Mouse (Mus musculus) adipocyte (in vitro differentiated cells): ENCODE results near the gene Myf5.
A peak's percentile ranks its signal among the peaks of the same experiment; 100 is the strongest.

ENCODE experiments used
- DNase-seq: peaks from one replicate; pipeline ENCODE4 v3.0.0-alpha.2; 2016; ENCODE audit warnings: low spot score

Gene Myf5

GRCm38 (mm10) chr10:107485870-107486269 is at the start of gene Myf5:
TSS of gene Myf5 (minus strand) at chr10:107486134.
- no peak for DNase-seq

GRCm38 (mm10) chr10:107528758-107529157 is 42.8 kb upstream of the Myf5 start:
- DNase-seq = no peak

- DNase-seq = no peak
Measured at GRCm38 (mm10) chr10:107519216-107519615, 33.3 kb upstream of the Myf5 start.

GRCm38 (mm10) chr10:107516641-107517040 is 30.7 kb upstream of the Myf5 start:
- no peak for DNase-seq

GRCm38 (mm10) chr10:107514735-107515134 is 28.8 kb upstream of the Myf5 start:
- DNase-seq = no peak

GRCm38 (mm10) chr10:107506397-107506796 is 20.5 kb upstream of the Myf5 start:
- no peak for DNase-seq

- peak; percentile 31 for DNase-seq
Measured at GRCm38 (mm10) chr10:107503430-107503829, 17.5 kb upstream of the Myf5 start.

GRCm38 (mm10) chr10:107502193-107502592 is 16.3 kb upstream of the Myf5 start:
- DNase-seq = no peak

GRCm38 (mm10) chr10:107499656-107500055 is 13.7 kb upstream of the Myf5 start:
- no peak for DNase-seq

- no peak for DNase-seq
Measured at GRCm38 (mm10) chr10:107496402-107496801, 10.5 kb upstream of the Myf5 start.

- DNase-seq = no peak
Measured at GRCm38 (mm10) chr10:107494568-107494967, 8.6 kb upstream of the Myf5 start, which contains the start of gene Myf6. TSS of gene Myf6 (minus strand) at chr10:107494737.

GRCm38 (mm10) chr10:107493580-107494474 is 7.9 kb upstream of the Myf5 start:
- no peak for DNase-seq

- DNase-seq = no peak
Measured at GRCm38 (mm10) chr10:107492867-107493579, 7.1 kb upstream of the Myf5 start.

GRCm38 (mm10) chr10:107488654-107489315 is 2.9 kb upstream of the Myf5 start:
- DNase-seq = no peak

GRCm38 (mm10) chr10:107486770-107487169 is 836 bp upstream of the Myf5 start:
- no peak for DNase-seq

- DNase-seq = no peak
Measured at GRCm38 (mm10) chr10:107484050-107484449, 1.9 kb downstream of the Myf5 start.

GRCm38 (mm10) chr10:107473497-107473896 is 12.4 kb downstream of the Myf5 start:
- DNase-seq = no peak

- no peak for DNase-seq
Measured at GRCm38 (mm10) chr10:107471712-107472111, 14.2 kb downstream of the Myf5 start.

GRCm38 (mm10) chr10:107467819-107468218 is 18.1 kb downstream of the Myf5 start:
- DNase-seq = no peak

- DNase-seq = peak; percentile 94
Measured at GRCm38 (mm10) chr10:107449496-107450330, 36.2 kb downstream of the Myf5 start.

- peak; percentile 56 for DNase-seq
Measured at GRCm38 (mm10) chr10:107442781-107443180, 43.2 kb downstream of the Myf5 start.

- no peak for DNase-seq
Measured at GRCm38 (mm10) chr10:107436967-107437366, 49.0 kb downstream of the Myf5 start.
